In genomic region chr2:180702701-180703149, GRCm38 (mm10) we compare ENCODE assay signal across 8 mouse cellular contexts. TPM values are rescaled to one million over a fixed set of nuclear protein-coding genes. Genes with fewer than 3 reads are reported as not detected.
DNase-seq lines count a peak whose midpoint lies in the region; ATAC-seq and TF ChIP-seq lines count a peak whose summit lies in the region.

No protein-coding gene starts in this region.

- H3K9me3 ChIP-seq in kidney, embryonic 14.5 days (ENCODE audit: control insufficient read depth, low read length) = no peaks in the 10 kb centered on the region
- H3K9me3 ChIP-seq in heart, postnatal 0 days (replicated peaks; ENCODE audit: control insufficient read depth, low read length) = no peaks in the 10 kb centered on the region
- no peaks in the 10 kb centered on the region for H3K9me3 ChIP-seq in midbrain, embryonic 13.5 days

- peaks cover 4% of the 10 kb centered on the region; the same call in 1 of the 2 replicates for H3K36me3 ChIP-seq in kidney, embryonic 14.5 days (ENCODE audit: control insufficient read depth, insufficient read depth, low read length)
- no peaks in the 10 kb centered on the region for H3K36me3 ChIP-seq in heart, postnatal 0 days (replicated peaks; ENCODE audit: control insufficient read depth, insufficient read depth, low read length)
- H3K36me3 ChIP-seq in midbrain, embryonic 13.5 days = no peaks in the 10 kb centered on the region

- peak overlapping the region; percentile 98 for H3K9ac ChIP-seq in kidney, embryonic 14.5 days (ENCODE audit: low read depth, low read length)
- peak overlapping the region; percentile 96 for H3K9ac ChIP-seq in heart, postnatal 0 days (replicated peaks; ENCODE audit: low read depth, low read length)
- peak overlapping the region; percentile 97 for H3K9ac ChIP-seq in midbrain, embryonic 13.5 days (replicated peaks)

- TF ChIP-seq EP300 in heart, postnatal 0 days (IDR thresholded peaks at IDR 0.05; ENCODE audit: low read depth) = no peak

- peak overlapping the region; percentile 97 for H3K4me3 ChIP-seq in kidney, embryonic 14.5 days (ENCODE audit: low read length)
- peak overlapping the region; percentile 90 for H3K4me3 ChIP-seq in heart, postnatal 0 days (ENCODE audit: low read depth, low read length)
- H3K4me3 ChIP-seq in midbrain, embryonic 13.5 days (replicated peaks) = peak overlapping the region; percentile 95

- WGBS in kidney, embryonic 14.5 days = 26% methylated on average over 4 of the region's 4 CpGs
- 29% methylated on average over 4 of the region's 4 CpGs for WGBS in heart, postnatal 0 days
- 41% methylated on average over 4 of the region's 4 CpGs for WGBS in midbrain, embryonic 13.5 days

- no peak for TF ChIP-seq CTCF in heart, postnatal 0 days (IDR thresholded peaks at IDR 0.05; ENCODE audit: low read depth)

- ATAC-seq in kidney, embryonic 14.5 days (ENCODE audit: low FRiP score, low TSS enrichment) = no peak
- ATAC-seq in heart, postnatal 0 days (ENCODE audit: insufficient read depth, low read depth) = no peak
- ATAC-seq in midbrain, embryonic 13.5 days = no peak

- no peak for DNase-seq in kidney, postnatal 36 days
- peak; percentile 68 for DNase-seq in NIH3T3 (ENCODE audit: low read depth)
- DNase-seq in heart, postnatal 0 days (ENCODE audit: low spot score) = no peak
- DNase-seq in frontal cortex, postnatal 25 days (ENCODE audit: low spot score in 2 of 2) = no peak
- DNase-seq in ovary, adult 18-20 months (ENCODE audit: low spot score) = no peak
- no peak for DNase-seq in embryo, embryonic 10 days (ENCODE audit: low spot score)

- H3K27me3 ChIP-seq in kidney, embryonic 14.5 days (ENCODE audit: control insufficient read depth, insufficient read depth, low read length) = no peaks in the 10 kb centered on the region
- no peaks in the 10 kb centered on the region for H3K27me3 ChIP-seq in heart, postnatal 0 days (ENCODE audit: control insufficient read depth, insufficient read depth, low read length)
- no peaks in the 10 kb centered on the region for H3K27me3 ChIP-seq in midbrain, embryonic 13.5 days

- peak overlapping the region; percentile 86 for H3K4me2 ChIP-seq in kidney, embryonic 14.5 days (replicated peaks; ENCODE audit: low read depth, low read length)
- H3K4me2 ChIP-seq in heart, postnatal 0 days (ENCODE audit: low read depth, low read length) = peak overlapping the region; percentile 80
- H3K4me2 ChIP-seq in midbrain, embryonic 13.5 days (replicated peaks) = peak overlapping the region; percentile 97

- peaks cover 27% of the 10 kb centered on the region for H3K4me1 ChIP-seq in kidney, embryonic 14.5 days (ENCODE audit: control insufficient read depth, insufficient read depth, low read length)
- H3K4me1 ChIP-seq in heart, postnatal 0 days (ENCODE audit: control insufficient read depth, insufficient read depth) = peaks cover 49% of the 10 kb centered on the region
- peaks cover 43% of the 10 kb centered on the region for H3K4me1 ChIP-seq in midbrain, embryonic 13.5 days (replicated peaks)

- peak overlapping the region; percentile 96 for H3K27ac ChIP-seq in kidney, embryonic 14.5 days (ENCODE audit: low read depth, low read length)
- H3K27ac ChIP-seq in heart, postnatal 0 days (ENCODE audit: low read depth) = peak overlapping the region; percentile 96
- peak overlapping the region; percentile 95 for H3K27ac ChIP-seq in midbrain, embryonic 13.5 days

RNA-seq across cellular contexts. Expression of gene Dido1, which starts 7.1 kb away (rescaled TPM):
- 25.6 and 39.5 TPM in 2 replicates for polyA plus RNA-seq in kidney, embryonic 14.5 days (2014; fragmentation: Nextera tagmentation; extraction: Ambion mirVana)
- total RNA-seq in heart, postnatal 0 days (2014; rRNA removed; ENCODE audit: low replicate concordance) = 22.8 and 28.3 TPM in 2 replicates
- 9.9 and 12.2 TPM in 2 replicates for polyA plus RNA-seq in heart, postnatal 0 days (2015; fragmentation: Nextera tagmentation; extraction: Ambion mirVana)
- polyA plus RNA-seq in midbrain, embryonic 13.5 days (2015; fragmentation: Nextera tagmentation; extraction: Ambion mirVana) = 33.9 and 36.3 TPM in 2 replicates

RNA-seq across cellular contexts. Expression of gene Gid8, which starts 7.2 kb away (rescaled TPM):
- 54.3 and 62.9 TPM in 2 replicates for polyA plus RNA-seq in kidney, embryonic 14.5 days (2014; fragmentation: Nextera tagmentation; extraction: Ambion mirVana)
- total RNA-seq in heart, postnatal 0 days (2014; rRNA removed; ENCODE audit: low replicate concordance) = 26.7 and 29.8 TPM in 2 replicates
- 51.9 and 52.6 TPM in 2 replicates for polyA plus RNA-seq in heart, postnatal 0 days (2015; fragmentation: Nextera tagmentation; extraction: Ambion mirVana)
- 56.3 and 61.1 TPM in 2 replicates for polyA plus RNA-seq in midbrain, embryonic 13.5 days (2015; fragmentation: Nextera tagmentation; extraction: Ambion mirVana)

RNA-seq across cellular contexts. Expression of gene Slc17a9, which starts 22.3 kb away (rescaled TPM):
- 0.20 and 0.47 TPM in 2 replicates for polyA plus RNA-seq in kidney, embryonic 14.5 days (2014; fragmentation: Nextera tagmentation; extraction: Ambion mirVana)
- 1.5 TPM in 1 of 2 replicates, not detected in the other for total RNA-seq in heart, postnatal 0 days (2014; rRNA removed; ENCODE audit: low replicate concordance)
- 0.44 and 0.60 TPM in 2 replicates for polyA plus RNA-seq in heart, postnatal 0 days (2015; fragmentation: Nextera tagmentation; extraction: Ambion mirVana)
- polyA plus RNA-seq in midbrain, embryonic 13.5 days (2015; fragmentation: Nextera tagmentation; extraction: Ambion mirVana) = 0.27 and 0.61 TPM in 2 replicates
